Mouse (Mus musculus) spleen, postnatal 36 days (tissue): ENCODE results near the gene Gp1ba.

Experiments
- DNase-seq, 2 experiments: peaks; one replicate each; pipeline ENCODE4 v3.0.0; 2022; ENCODE audit warnings: low spot score in 2 of 2, mixed read lengths in 1 of 2

Gp1ba gene

GRCm38 (mm10) chr11:70669582-70670345 is 30.8 kb downstream of the Gp1ba start:
- peak; percentile 87 to 89 for DNase-seq

DNA sequence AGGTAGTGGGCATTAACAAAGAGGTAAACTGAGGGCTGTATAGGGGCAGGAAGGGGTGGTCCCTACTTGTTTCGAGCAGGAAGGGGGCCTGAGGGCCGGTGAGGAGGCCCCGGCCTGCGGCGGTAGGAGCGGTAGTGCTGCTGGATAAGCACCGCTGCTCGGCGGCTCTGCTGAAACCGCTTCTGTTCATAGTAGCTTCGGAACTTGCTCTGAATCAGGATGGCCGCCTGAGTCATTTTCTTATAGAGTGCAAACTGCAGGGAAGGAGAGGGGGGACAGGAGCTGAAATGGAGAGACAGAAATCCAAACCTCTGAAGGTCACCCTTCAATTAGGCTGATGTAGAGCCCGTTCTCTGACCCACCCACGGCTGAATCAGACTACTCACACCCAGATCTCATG is 31.6 kb downstream of the Gp1ba start:
- no peak for DNase-seq

GRCm38 (mm10) chr11:70671333-70672047 is 32.6 kb downstream of the Gp1ba start:
- no peak for DNase-seq

DNA sequence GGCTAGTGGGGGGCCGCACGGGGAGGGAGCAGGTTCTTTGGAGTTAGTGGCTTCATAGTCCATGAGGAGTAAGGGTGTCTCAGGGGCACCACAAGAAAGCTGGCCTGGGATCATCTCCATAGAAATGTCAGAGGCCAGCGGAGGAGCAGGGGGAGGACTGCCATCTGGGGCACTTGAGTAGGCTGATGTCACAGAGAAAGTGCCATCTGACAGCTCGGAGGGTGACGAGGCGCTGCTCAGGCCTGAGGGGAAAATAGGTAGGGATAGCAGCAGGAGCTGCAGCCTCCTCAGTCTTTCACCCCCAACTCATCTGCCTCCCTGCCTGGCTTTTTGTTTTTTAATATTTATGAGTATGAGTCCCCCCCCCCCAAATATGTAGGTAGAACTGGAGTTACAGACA is 35.1 kb downstream of the Gp1ba start:
- no peak for DNase-seq

DNA sequence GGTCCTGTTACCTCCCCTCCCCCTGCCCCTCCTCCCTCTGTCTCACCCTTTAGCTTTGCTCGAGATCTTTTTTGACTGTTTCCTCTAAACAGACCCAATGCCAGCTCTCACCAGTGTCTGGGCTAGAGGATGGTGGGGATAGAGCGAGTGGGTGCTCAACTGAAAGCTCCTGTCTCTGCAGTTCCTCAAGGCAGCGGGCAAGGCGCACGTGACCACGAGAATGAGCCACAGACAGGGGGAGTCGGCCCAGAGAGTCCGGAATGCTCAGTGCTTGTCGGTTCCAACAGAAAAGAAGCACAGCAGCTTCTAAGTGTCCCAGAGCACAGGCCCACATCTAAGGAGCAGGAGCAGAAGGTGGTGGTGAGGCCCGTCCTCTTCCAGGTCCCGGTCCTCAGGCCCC is 35.6 kb downstream of the Gp1ba start:
- DNase-seq: no peak

DNA sequence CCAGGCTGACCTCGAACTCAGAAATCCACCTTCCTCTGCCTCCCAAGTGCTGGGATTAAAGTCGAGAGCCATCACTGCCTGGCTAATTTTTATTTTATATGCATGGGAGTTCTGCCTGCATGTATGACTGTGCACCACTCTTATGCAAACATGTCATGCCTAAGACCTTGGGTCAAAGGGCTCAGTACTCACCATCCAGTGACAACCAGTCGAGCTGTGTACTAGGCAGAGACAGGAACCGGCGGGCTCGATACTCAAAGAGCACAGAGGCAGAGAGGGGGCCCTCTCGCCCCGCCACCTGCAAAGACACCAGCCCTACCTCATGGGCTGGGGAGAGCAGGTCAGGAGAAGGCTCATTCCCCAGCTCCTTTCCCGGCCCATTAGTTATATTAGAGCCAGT is 39.2 kb downstream of the Gp1ba start:
- DNase-seq: no peak

- DNase-seq: no peak
Measured at GRCm38 (mm10) chr11:70678576-70678975, 39.7 kb downstream of the Gp1ba start.

DNA sequence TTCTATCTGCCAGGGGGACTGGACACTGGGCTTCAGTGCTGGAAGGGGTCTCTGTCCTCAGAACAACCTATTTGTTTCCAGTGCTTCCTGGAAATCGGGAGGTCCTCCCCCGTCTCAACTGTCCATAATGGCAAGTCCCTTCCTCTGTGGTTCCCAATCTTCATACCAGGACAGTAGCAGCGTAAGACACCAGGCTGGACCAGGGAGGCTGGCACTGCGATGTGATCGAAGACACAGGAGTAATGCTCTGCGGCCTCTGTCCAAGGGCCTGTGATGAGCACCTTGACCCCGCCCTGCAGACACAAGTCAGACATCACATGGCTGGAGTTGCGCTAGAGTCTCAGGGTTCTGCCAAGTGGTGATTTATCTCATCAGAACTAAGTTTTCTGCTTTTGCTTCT is 40.4 kb downstream of the Gp1ba start:
- no peak for DNase-seq

GRCm38 (mm10) chr11:70679894-70680293 is 41.0 kb downstream of the Gp1ba start:
- peak; percentile 79 to 81 for DNase-seq

DNA sequence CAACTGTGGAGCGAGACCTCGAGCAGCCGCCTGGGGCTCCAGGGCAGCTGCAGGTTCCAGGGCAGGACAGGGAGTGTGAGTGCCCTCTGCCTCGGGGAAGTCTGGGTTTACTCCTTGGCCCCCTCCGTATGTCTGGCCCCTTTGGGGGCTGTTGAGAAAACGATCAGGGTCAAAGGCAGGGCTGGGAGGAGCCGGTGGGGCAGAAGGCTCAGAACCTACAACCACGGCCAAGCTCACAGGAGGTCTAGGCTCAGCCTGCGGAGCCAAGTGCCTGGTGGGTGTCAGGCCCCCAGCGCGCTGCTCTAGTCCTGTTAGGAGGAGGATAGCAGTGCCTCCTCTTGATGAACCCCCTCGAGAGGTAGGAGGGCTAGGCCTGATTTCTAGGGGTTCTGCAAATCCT is 42.2 kb downstream of the Gp1ba start:
- no peak for DNase-seq

- no peak for DNase-seq
Measured at GRCm38 (mm10) chr11:70681897-70682581, 43.1 kb downstream of the Gp1ba start.

- DNase-seq: no peak
Measured at GRCm38 (mm10) chr11:70683640-70684039, 44.7 kb downstream of the Gp1ba start.

DNA sequence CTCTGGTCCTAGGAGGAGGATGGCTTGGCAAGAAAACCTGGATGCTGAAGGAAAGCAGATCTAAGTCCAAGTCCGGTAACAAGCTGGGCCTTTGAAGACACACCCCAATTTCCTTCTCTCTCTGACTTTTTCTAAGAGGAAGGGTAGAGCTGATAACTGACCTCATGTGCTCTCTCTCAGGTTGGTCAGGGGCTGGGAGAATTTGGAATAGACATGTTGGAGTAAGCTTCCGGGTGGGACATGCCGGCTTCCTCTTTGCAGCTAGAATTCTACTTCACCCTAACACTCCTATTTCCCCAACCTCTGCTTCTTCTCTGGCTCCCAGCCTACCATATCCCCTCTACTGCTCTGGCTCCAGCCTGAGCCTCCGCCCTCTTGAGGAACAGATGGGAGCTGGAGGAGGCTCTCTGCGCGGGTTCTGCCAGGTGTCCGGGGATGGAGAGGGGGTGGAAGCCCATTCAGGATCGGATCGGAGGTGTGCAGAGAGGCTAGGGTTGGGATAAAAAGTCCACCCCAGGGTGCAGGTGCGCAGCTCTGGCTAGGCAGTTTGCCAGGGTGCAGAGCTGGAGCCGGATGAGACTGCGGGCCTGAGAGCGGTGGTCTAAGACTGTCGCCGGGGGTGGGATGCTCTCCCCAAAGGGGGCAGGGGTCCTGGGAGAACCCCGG is 48.1 kb downstream of the Gp1ba start:
- DNase-seq: no peak

- DNase-seq: peak; percentile 79 to 83
Measured at GRCm38 (mm10) chr11:70687601-70688199, 48.8 kb downstream of the Gp1ba start, which contains the start of gene Camta2. Gene Camta2, minus strand, starts transcription at chr11:70688105.

DNA sequence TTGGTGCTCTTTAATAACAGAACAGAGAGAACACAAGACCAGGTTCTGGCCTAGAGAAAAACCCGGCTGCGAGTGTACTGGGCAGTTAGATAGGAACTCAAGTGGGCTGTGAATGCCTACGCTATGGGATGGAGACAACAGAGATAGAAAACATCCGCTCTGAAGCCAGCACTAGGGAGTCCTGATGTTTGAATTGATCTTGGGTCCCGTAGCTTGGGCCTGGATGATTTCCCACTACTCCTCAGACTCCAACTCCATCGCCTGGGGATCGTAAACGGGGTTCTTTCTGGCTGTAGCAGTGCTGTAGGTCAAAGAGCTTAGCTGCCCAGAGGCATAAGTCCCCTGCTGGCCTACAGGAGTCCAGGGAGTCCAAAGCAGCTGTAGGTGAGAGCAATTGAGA is 49.5 kb downstream of the Gp1ba start:
- DNase-seq: no peak

GRCm38 (mm10) chr11:70689578-70689977 is 50.7 kb downstream of the Gp1ba start:
- no peak for DNase-seq
